Mouse (Mus musculus) stomach, postnatal 0 days (tissue): ENCODE measurements around the gene Gpnmb. TPM values are rescaled to one million over a fixed set of nuclear protein-coding genes. Genes with fewer than 3 reads are reported as not detected.

Experiments used
- ATAC-seq: fragments of 200-750 bp; cut with Nextera tagmentation; 2 replicates; pipeline ENCODE4 v1.8.0; 2017; ENCODE audit not compliant: low FRiP score, low TSS enrichment
- DNase-seq: peaks from one replicate; pipeline ENCODE4 v3.0.0-alpha.2; 2016; ENCODE audit warnings: low spot score
- H3K27ac ChIP-seq: fragments of 300-500 bp; sonication (generic); replicated peaks from 2 replicates; pipeline ENCODE4 v1.5.1; 2014; ENCODE audit warnings: mild to moderate bottlenecking, control low read depth
- H3K27me3 ChIP-seq: fragments of 300-500 bp; sonication (generic); 2 replicates; pipeline ENCODE4 v1.6.1; 2014; ENCODE audit warnings: low read length; ENCODE audit not compliant: control insufficient read depth, insufficient read depth
- H3K36me3 ChIP-seq: fragments of 300-500 bp; sonication (generic); 2 replicates; pipeline ENCODE4 v1.6.1; 2014; ENCODE audit warnings: low read length, mixed read lengths; ENCODE audit not compliant: control insufficient read depth, insufficient read depth
- H3K4me1 ChIP-seq: fragments of 300-500 bp; sonication (generic); replicated peaks from 2 replicates; pipeline ENCODE4 v1.6.1; 2014; ENCODE audit warnings: antibody characterized with exemption; ENCODE audit not compliant: control insufficient read depth, insufficient read depth
- H3K4me2 ChIP-seq: fragments of 300-500 bp; sonication (generic); replicated peaks from 2 replicates; pipeline ENCODE4 v1.6.1; 2014; ENCODE audit warnings: low read depth, mild to moderate bottlenecking, control low read depth, moderate library complexity
- H3K4me3 ChIP-seq: fragments of 300-500 bp; sonication (generic); 2 replicates; pipeline ENCODE4 v1.5.1; 2014; ENCODE audit warnings: low read depth, low read length, control low read depth
- H3K9ac ChIP-seq: fragments of 300-500 bp; sonication (generic); 2 replicates; pipeline ENCODE4 v1.6.1; 2014; ENCODE audit warnings: mild to moderate bottlenecking, low read length, control low read depth, mixed read lengths
- H3K9me3 ChIP-seq: fragments of 300-500 bp; sonication (generic); 2 replicates; pipeline ENCODE4 v1.6.1; 2016; ENCODE audit warnings: low read length; ENCODE audit not compliant: control insufficient read depth
- CTCF ChIP-seq: IDR thresholded peaks from 2 replicates; pipeline ENCODE4 v1.5.1; 2016; ENCODE audit warnings: antibody characterized with exemption, low read depth, mild to moderate bottlenecking, moderate library complexity
- EP300 ChIP-seq: optimal IDR thresholded peaks from 2 replicates; pipeline ENCODE3; 2016; ENCODE audit warnings: antibody characterized with exemption
- WGBS: fragments of 180-500 bp; shearing (Covaris S2); extraction: QIAGEN DNeasy Blood & Tissue Kit; methylation state at CpG from one replicate; pipeline ENCODE4 v1.1.7; 2014; 5-methylcytosine and 5-hydroxymethylcytosine counted together
- polyA plus RNA-seq: library from polyadenylated mRNA; unstranded; fragments of >200 nt; fragmentation: Nextera tagmentation; extraction: Ambion mirVana; gene quantifications from 2 replicates; pipeline ENCODE4 v1.2.1, GENCODE M21; 2015

Gpnmb gene
- polyA plus RNA-seq, 1 experiment from 2014 or later, result 2.1 TPM

GRCm38 (mm10) chr6:49050677-49051410 is 14.5 kb downstream of the Gpnmb start:
- Histone ChIP-seq H3K4me2 (no peak overlapping the region), H3K27ac (no peak overlapping the region), H3K9me3 (no peaks in the 10 kb centered on the region), H3K9ac (no peak overlapping the region), H3K4me1 (no peaks in the 10 kb centered on the region), H3K4me3 (no peak overlapping the region), H3K36me3 (no peaks in the 10 kb centered on the region), H3K27me3 (no peaks in the 10 kb centered on the region)
- TF ChIP-seq EP300, result no peak
- TF ChIP-seq CTCF, result no peak
- ATAC-seq (no peak), DNase-seq (no peak)
- 73% methylated on average over 11 of the region's 11 CpGs for WGBS

GRCm38 (mm10) chr6:49052191-49052590 is 15.8 kb downstream of the Gpnmb start:
- no peak for DNase-seq
- no peak for ATAC-seq
- Histone ChIP-seq H3K36me3 (no peaks in the 10 kb centered on the region), H3K9ac (no peak overlapping the region), H3K4me2 (no peak overlapping the region), H3K4me1 (no peaks in the 10 kb centered on the region), H3K4me3 (no peak overlapping the region), H3K27ac (no peak overlapping the region), H3K9me3 (no peaks in the 10 kb centered on the region), H3K27me3 (no peaks in the 10 kb centered on the region)
- TF ChIP-seq EP300 (no peak), CTCF (no peak)
- WGBS, result 65% methylated on average over 5 of the region's 5 CpGs

- Histone ChIP-seq H3K9ac (no peak overlapping the region), H3K36me3 (no peaks in the 10 kb centered on the region), H3K4me2 (no peak overlapping the region), H3K27ac (no peak overlapping the region), H3K9me3 (no peaks in the 10 kb centered on the region), H3K4me3 (no peak overlapping the region), H3K4me1 (no peaks in the 10 kb centered on the region), H3K27me3 (no peaks in the 10 kb centered on the region)
- DNase-seq, result no peak
- WGBS, result 48% methylated on average over 7 of the region's 7 CpGs
- ATAC-seq, result no peak
- TF ChIP-seq EP300, result no peak
- TF ChIP-seq CTCF, result no peak
Measured at GRCm38 (mm10) chr6:49055256-49055733, 18.9 kb downstream of the Gpnmb start.

- no peaks in the 10 kb centered on the region for H3K4me1 ChIP-seq
- H3K4me2 ChIP-seq, result no peak overlapping the region
- H3K4me3 ChIP-seq, result no peak overlapping the region
- H3K9ac ChIP-seq, result no peak overlapping the region
- no peaks in the 10 kb centered on the region for H3K27me3 ChIP-seq
- H3K9me3 ChIP-seq, result no peaks in the 10 kb centered on the region
- H3K27ac ChIP-seq, result no peak overlapping the region
- WGBS, result 81% methylated on average over 9 of the region's 9 CpGs
- TF ChIP-seq EP300, result no peak
- no peak for TF ChIP-seq CTCF
- ATAC-seq (no peak), DNase-seq (no peak)
- H3K36me3 ChIP-seq, result no peaks in the 10 kb centered on the region
Measured at GRCm38 (mm10) chr6:49056009-49056408, 19.7 kb downstream of the Gpnmb start.

GRCm38 (mm10) chr6:49057053-49058021 is 21.0 kb downstream of the Gpnmb start:
- Histone ChIP-seq H3K4me1 (no peaks in the 10 kb centered on the region), H3K27ac (no peak overlapping the region), H3K4me2 (no peak overlapping the region), H3K9me3 (no peaks in the 10 kb centered on the region), H3K4me3 (no peak overlapping the region), H3K9ac (no peak overlapping the region), H3K27me3 (no peaks in the 10 kb centered on the region), H3K36me3 (no peaks in the 10 kb centered on the region)
- 30% methylated on average over 8 of the region's 8 CpGs for WGBS
- no peak; the same call in 1 of the 2 replicates for ATAC-seq
- DNase-seq, result peak; percentile 73
- TF ChIP-seq EP300 (no peak), CTCF (peak; percentile 93)
